Mouse (Mus musculus): ENCODE measurements around the gene Pdhb.

GRCm38 (mm10) chr14:8141131-8141530, 31.7 kb downstream of the Pdhb start:
- no peak for TF ChIP-seq CTCF (IDR thresholded peaks at IDR 0.05; ENCODE audit: insufficient read depth, low read depth, low read length)
- no peak for TF ChIP-seq POLR2A (IDR thresholded peaks at IDR 0.05; ENCODE audit: insufficient read depth, low read depth, low read length)
